Mouse (Mus musculus): ENCODE measurements around the gene Mthfr. TPM values are rescaled to one million over a fixed set of nuclear protein-coding genes. Genes with fewer than 3 reads are reported as not detected.

Gene Mthfr
- total and polyA plus RNA-seq, 3 experiments = 7.4 to 15.5 TPM; not detected in 1

- Histone ChIP-seq H3K9me3 (replicated peaks; ENCODE audit: insufficient read depth, low read length) (no peaks in the 10 kb centered on the region), H3K27ac (ENCODE audit: control insufficient read depth, low read depth, low read length) (peak overlapping the region; percentile 24; the same call in 1 of the 2 replicates), H3K36me3 (ENCODE audit: control insufficient read depth in 1 of 2, insufficient read depth in 2 of 2, low read length in 2 of 2) (no peaks in the 10 kb centered on the region; a peak in 1 of 4 replicates), H3K4me3 (ENCODE audit: control insufficient read depth in 1 of 2, insufficient read depth in 1 of 2, low read depth in 2 of 2, low read length in 2 of 2) (no peak overlapping the region), H3K4me1 (ENCODE audit: control insufficient read depth in 1 of 2, insufficient read depth in 2 of 2, low read length in 2 of 2) (peaks cover 0 to 7% of the 10 kb centered on the region in 2 experiments; a peak in 1 of 4 replicates), H3K9ac (ENCODE audit: control insufficient read depth, low read depth, low read length, poor library complexity, severe bottlenecking) (no peak overlapping the region), H3K79me2 (ENCODE audit: control insufficient read depth, insufficient read depth, low read length, poor library complexity) (no peaks in the 10 kb centered on the region), H3K27me3 (ENCODE audit: control insufficient read depth in 1 of 2, insufficient read depth in 2 of 2, low read length in 2 of 2) (no peaks in the 10 kb centered on the region)
- TF ChIP-seq KAT2A (conservative IDR thresholded peaks at IDR 0.05; ENCODE audit: low read depth, low read length) (no peak), MYB (IDR thresholded peaks at IDR 0.05; ENCODE audit: low read depth, low read length) (no peak), USF2 (IDR thresholded peaks at IDR 0.05; ENCODE audit: borderline replicate concordance in 1 of 2, insufficient read depth in 1 of 2, low read depth in 1 of 2, low read length in 2 of 2) (no peak), UBTF (IDR thresholded peaks at IDR 0.05; ENCODE audit: borderline replicate concordance, insufficient read depth, low read depth, low read length) (no peak), NELFE (IDR thresholded peaks at IDR 0.05; ENCODE audit: low read depth, low read length) (no peak)
- DNase-seq (ENCODE audit: low read depth, low spot score) = no peak
These were observed 69.8 kb downstream of the Mthfr start for GRCm38 (mm10) chr4:148108565-148109100.

Other genes starting within 250 kb of the Mthfr start
- 1.4 and 2.2 TPM in 2 replicates for gene Zfp984, start 229.3 kb upstream of the Mthfr start, total RNA-seq (2012; rRNA removed)
- gene Zfp984, start 229.3 kb upstream of the Mthfr start, polyA plus RNA-seq (2012; ENCODE audit: insufficient read depth in 1 of 2, insufficient read length in 2 of 2, low read depth in 1 of 2, low replicate concordance in 2 of 2, missing spikeins in 1 of 2) = under 1 TPM in 1 of 2 experiments, not detected in 1; 0.92 TPM
- 3.3 and 4.7 TPM in 2 replicates for gene Zfp933, start 190.7 kb upstream of the Mthfr start, total RNA-seq (2012; rRNA removed)
- 100 to 1,000 TPM in 1 of 2 experiments, 1 to 10 TPM in 1; 4.0 to 353 TPM for gene Zfp933, start 190.7 kb upstream of the Mthfr start, polyA plus RNA-seq (2012; ENCODE audit: insufficient read depth in 1 of 2, insufficient read length in 2 of 2, low read depth in 1 of 2, low replicate concordance in 2 of 2, missing spikeins in 1 of 2)
- gene Miip, start 170.3 kb upstream of the Mthfr start, total RNA-seq (2012; rRNA removed) = 19.0 and 22.8 TPM in 2 replicates
- gene Miip, start 170.3 kb upstream of the Mthfr start, polyA plus RNA-seq (2012; ENCODE audit: insufficient read depth in 1 of 2, insufficient read length in 2 of 2, low read depth in 1 of 2, low replicate concordance in 2 of 2, missing spikeins in 1 of 2) = 10 to 100 TPM in 1 of 2 experiments, not detected in 1; 31.4 TPM
- 3.0 and 3.8 TPM in 2 replicates for gene Fv1, start 170.1 kb upstream of the Mthfr start, total RNA-seq (2012; rRNA removed)
- gene Fv1, start 170.1 kb upstream of the Mthfr start, polyA plus RNA-seq (2012; ENCODE audit: insufficient read depth in 1 of 2, insufficient read length in 2 of 2, low read depth in 1 of 2, low replicate concordance in 2 of 2, missing spikeins in 1 of 2) = 1 to 10 TPM in 1 of 2 experiments, not detected in 1; 4.6 TPM
- 16.0 and 19.0 TPM in 2 replicates for gene Mfn2, start 134.4 kb upstream of the Mthfr start, total RNA-seq (2012; rRNA removed)
- 10 to 100 TPM in 1 of 2 experiments, not detected in 1; 32.8 TPM for gene Mfn2, start 134.4 kb upstream of the Mthfr start, polyA plus RNA-seq (2012; ENCODE audit: insufficient read depth in 1 of 2, insufficient read length in 2 of 2, low read depth in 1 of 2, low replicate concordance in 2 of 2, missing spikeins in 1 of 2)
- gene Plod1, start 102.3 kb upstream of the Mthfr start, total RNA-seq (2012; rRNA removed) = 7.2 and 8.2 TPM in 2 replicates
- gene Plod1, start 102.3 kb upstream of the Mthfr start, polyA plus RNA-seq (2012; ENCODE audit: insufficient read depth in 1 of 2, insufficient read length in 2 of 2, low read depth in 1 of 2, low replicate concordance in 2 of 2, missing spikeins in 1 of 2) = 10 to 100 TPM in 1 of 2 experiments, not detected in 1; 20.8 TPM
- 41.3 and 48.3 TPM in 2 replicates for gene 2510039O18Rik, start 98.2 kb upstream of the Mthfr start, total RNA-seq (2012; rRNA removed)
- gene 2510039O18Rik, start 98.2 kb upstream of the Mthfr start, polyA plus RNA-seq (2012; ENCODE audit: insufficient read depth in 1 of 2, insufficient read length in 2 of 2, low read depth in 1 of 2, low replicate concordance in 2 of 2, missing spikeins in 1 of 2) = 10 to 100 TPM in 1 of 2 experiments, not detected in 1; 59.9 TPM
- gene Nppb, start 53.3 kb upstream of the Mthfr start, total RNA-seq (2012; rRNA removed) = not detected in 2 replicates
- not detected for gene Nppb, start 53.3 kb upstream of the Mthfr start, polyA plus RNA-seq (2012; ENCODE audit: insufficient read depth in 1 of 2, insufficient read length in 2 of 2, low read depth in 1 of 2, low replicate concordance in 2 of 2, missing spikeins in 1 of 2)
- not detected in 2 replicates for gene Nppa, start 38.4 kb upstream of the Mthfr start, total RNA-seq (2012; rRNA removed)
- under 1 TPM in 1 of 2 experiments, not detected in 1; 0.26 TPM for gene Nppa, start 38.4 kb upstream of the Mthfr start, polyA plus RNA-seq (2012; ENCODE audit: insufficient read depth in 1 of 2, insufficient read length in 2 of 2, low read depth in 1 of 2, low replicate concordance in 2 of 2, missing spikeins in 1 of 2)
- 5.8 and 8.2 TPM in 2 replicates for gene Clcn6, start 256 bp upstream of the Mthfr start, total RNA-seq (2012; rRNA removed)
- gene Clcn6, start 256 bp upstream of the Mthfr start, polyA plus RNA-seq (2012; ENCODE audit: insufficient read depth in 1 of 2, insufficient read length in 2 of 2, low read depth in 1 of 2, low replicate concordance in 2 of 2, missing spikeins in 1 of 2) = 10 to 100 TPM in 1 of 2 experiments, not detected in 1; 17.5 TPM
- gene Agtrap, start 49.0 kb downstream of the Mthfr start, total RNA-seq (2012; rRNA removed) = 5.0 and 6.4 TPM in 2 replicates
- 10 to 100 TPM in 1 of 2 experiments, not detected in 1; 16.0 TPM for gene Agtrap, start 49.0 kb downstream of the Mthfr start, polyA plus RNA-seq (2012; ENCODE audit: insufficient read depth in 1 of 2, insufficient read length in 2 of 2, low read depth in 1 of 2, low replicate concordance in 2 of 2, missing spikeins in 1 of 2)
- gene Mad2l2, start 91.3 kb downstream of the Mthfr start, total RNA-seq (2012; rRNA removed) = 28.4 and 28.6 TPM in 2 replicates
- 10 to 100 TPM in 1 of 2 experiments, not detected in 1; 44.8 TPM for gene Mad2l2, start 91.3 kb downstream of the Mthfr start, polyA plus RNA-seq (2012; ENCODE audit: insufficient read depth in 1 of 2, insufficient read length in 2 of 2, low read depth in 1 of 2, low replicate concordance in 2 of 2, missing spikeins in 1 of 2)
- 0.03 and 0.08 TPM in 2 replicates for gene Draxin, start 91.6 kb downstream of the Mthfr start, total RNA-seq (2012; rRNA removed)
- gene Draxin, start 91.6 kb downstream of the Mthfr start, polyA plus RNA-seq (2012; ENCODE audit: insufficient read depth in 1 of 2, insufficient read length in 2 of 2, low read depth in 1 of 2, low replicate concordance in 2 of 2, missing spikeins in 1 of 2) = under 1 TPM in 1 of 2 experiments, not detected in 1; 0.17 TPM
- 35.1 and 37.3 TPM in 2 replicates for gene Fbxo6, start 113.1 kb downstream of the Mthfr start, total RNA-seq (2012; rRNA removed)
- gene Fbxo6, start 113.1 kb downstream of the Mthfr start, polyA plus RNA-seq (2012; ENCODE audit: insufficient read depth in 1 of 2, insufficient read length in 2 of 2, low read depth in 1 of 2, low replicate concordance in 2 of 2, missing spikeins in 1 of 2) = 10 to 100 TPM in 1 of 2 experiments, not detected in 1; 62.6 TPM
- 2.3 and 3.2 TPM in 2 replicates for gene Fbxo44, start 121.4 kb downstream of the Mthfr start, total RNA-seq (2012; rRNA removed)
- 1 to 10 TPM in 1 of 2 experiments, not detected in 1; 6.2 TPM for gene Fbxo44, start 121.4 kb downstream of the Mthfr start, polyA plus RNA-seq (2012; ENCODE audit: insufficient read depth in 1 of 2, insufficient read length in 2 of 2, low read depth in 1 of 2, low replicate concordance in 2 of 2, missing spikeins in 1 of 2)
- gene Fbxo2, start 121.5 kb downstream of the Mthfr start, total RNA-seq (2012; rRNA removed) = 0.35 and 0.46 TPM in 2 replicates
- gene Fbxo2, start 121.5 kb downstream of the Mthfr start, polyA plus RNA-seq (2012; ENCODE audit: insufficient read depth in 1 of 2, insufficient read length in 2 of 2, low read depth in 1 of 2, low replicate concordance in 2 of 2, missing spikeins in 1 of 2) = 1 to 10 TPM in 1 of 2 experiments, not detected in 1; 2.7 TPM
- not detected in 2 replicates for gene Disp3, start 248.9 kb downstream of the Mthfr start, total RNA-seq (2012; rRNA removed)
- gene Disp3, start 248.9 kb downstream of the Mthfr start, polyA plus RNA-seq (2012; ENCODE audit: insufficient read depth in 1 of 2, insufficient read length in 2 of 2, low read depth in 1 of 2, low replicate concordance in 2 of 2, missing spikeins in 1 of 2) = not detected